Mouse (Mus musculus) left cerebral cortex, adult 8-10 months (tissue): ENCODE results near the gene Fnbp1. TPM values are rescaled to one million over a fixed set of nuclear protein-coding genes. Genes with fewer than 3 reads are reported as not detected.

Source experiments
- DNase-seq, 2 experiments: peaks; one replicate each; pipeline ENCODE4 v3.0.0; 2022; ENCODE audit warnings: low spot score in 2 of 2
- total RNA-seq, 4 experiments: library from RNA; stranded (reverse); gene quantifications; 2 replicates each; pipeline ENCODE4 v1.2.4; 2022

Fnbp1 gene
- total RNA-seq, 4 experiments from 2014 or later: 117 to 135 (median 123) TPM

GRCm38 (mm10) chr2:30981790-30982513 is 159.9 kb downstream of the Fnbp1 start, which contains the start of the genes BC005624 and Usp20:
Gene BC005624 (minus strand): TSS chr2:30982201.
Gene Usp20 (plus strand): TSS chr2:30982279.
- DNase-seq: peak; percentile 93 to 100

Other genes with a start within 250 kb of the Fnbp1 start
- gene Ptges, start 212.1 kb downstream of the Fnbp1 start, total RNA-seq: 1 to 10 TPM; 4.3 to 7.3 (median 6.9) TPM
- gene Tor1b, start 189.0 kb downstream of the Fnbp1 start, total RNA-seq: 10 to 100 TPM; 25.8 to 29.1 (median 28.0) TPM
- gene Tor1a, start 174.1 kb downstream of the Fnbp1 start, total RNA-seq: 10 to 100 TPM; 34.4 to 45.2 (median 37.9) TPM
- 10 to 100 TPM; 63.7 to 79.7 (median 70.2) TPM for gene BC005624, start 159.8 kb downstream of the Fnbp1 start, total RNA-seq
- gene Usp20, start 159.7 kb downstream of the Fnbp1 start, total RNA-seq: 10 to 100 TPM; 73.0 to 84.0 (median 79.6) TPM
- 10 to 100 TPM; 47.0 to 55.6 (median 48.1) TPM for gene Gpr107, start 10.3 kb upstream of the Fnbp1 start, total RNA-seq
- gene Ncs1, start 103.8 kb upstream of the Fnbp1 start, total RNA-seq: 100 to 1,000 TPM; 207 to 245 (median 229) TPM
- gene Hmcn2, start 172.4 kb upstream of the Fnbp1 start, total RNA-seq: 1 to 10 TPM in 1 of 4 experiments, under 1 TPM in 3; 0.28 to 1.1 (median 0.42) TPM